Mouse (Mus musculus) heart, postnatal 14 days (tissue): ENCODE data around the gene Jup. TPM values are rescaled to one million over a fixed set of nuclear protein-coding genes. Genes with fewer than 3 reads are reported as not detected.
"Not testable (repeated sequence)": the region's sequence is repeated elsewhere in the genome, so short reads cannot be mapped to it uniquely, and the experiment has no call there.

Experiments
- DNase-seq, 2 experiments: peaks; one replicate each; pipeline ENCODE4 v3.0.0; 2021 to 2022
- intact Hi-C: fragments of 180-260 bp; cut with DNase I; formaldehyde crosslinking; loops from one replicate; pipeline ENCODE4 v1.15.1; 2025
- microRNA-seq, 2 experiments: library from miRNA; unstranded; fragments of <30 nt; microRNA quantifications; one replicate each; pipeline ENCODE4 v1.2.0; 2021 to 2022
- total RNA-seq, 2 experiments: library from RNA; stranded (reverse); gene quantifications; 2 replicates each; pipeline ENCODE4 v1.2.3; 2021

Gene Jup
- total RNA-seq, 2 experiments from 2014 or later, result 232 to 245 TPM

- intact Hi-C loops, result no loop called here
- DNase-seq, result no peak
These were observed 72.4 kb downstream of the Jup start for GRCm38 (mm10) chr11:100325062-100325629.

- DNase-seq, result peak; percentile 56 to 74
- intact Hi-C loops, result loop anchor here (5.0 kb wide), 1 partner anchor 74 kb away; the partner anchor contains the start of gene Jup
These were observed 74.0 kb downstream of the Jup start for GRCm38 (mm10) chr11:100323578-100323977.

- intact Hi-C loops, result loop anchor here (5.0 kb wide), 1 partner anchor 75 kb away; the partner anchor contains the start of gene Jup
- DNase-seq, result no peak
These were observed 74.8 kb downstream of the Jup start for GRCm38 (mm10) chr11:100322591-100323258.

GRCm38 (mm10) chr11:100321479-100322305 is 75.9 kb downstream of the Jup start:
- DNase-seq, result not testable (repeated sequence)
- intact Hi-C loops, result loop anchor here (5.0 kb wide), 1 partner anchor 76 kb away; the partner anchor contains the start of gene Jup

GRCm38 (mm10) chr11:100320701-100321410 is 76.7 kb downstream of the Jup start:
- intact Hi-C loops, result loop anchor here (5.0 kb wide), 1 partner anchor 76 kb away; the partner anchor contains the start of gene Jup
- not testable (repeated sequence) for DNase-seq

- DNase-seq, result peak; percentile 94 to 95
- intact Hi-C loops, result loop anchor here (5.0 kb wide), 1 partner anchor 77 kb away; the partner anchor contains the start of gene Jup
These were observed 77.4 kb downstream of the Jup start for GRCm38 (mm10) chr11:100320172-100320630.

- intact Hi-C loops, result loop anchor here (5.0 kb wide), 1 partner anchor 78 kb away; the partner anchor contains the start of gene Jup
- peak; percentile 100 for DNase-seq
These were observed 77.9 kb downstream of the Jup start, which contains the start of gene Eif1 for GRCm38 (mm10) chr11:100319492-100320171. TSS of gene Eif1 (plus strand) at chr11:100319885.

Small RNA genes within 50 kb of the gene (microRNA-seq; reads per million reads assigned to microRNA genes)
- 0 reads per million in 2 experiments for gene Gm27374

Other genes starting within 250 kb of the Jup start
- gene Krt19, start 249.1 kb downstream of the Jup start, total RNA-seq, result 10 to 100 TPM; 12.9 to 17.4 TPM
- gene Krt9, start 204.5 kb downstream of the Jup start, total RNA-seq, result not detected
- 1 to 10 TPM; 1.3 to 1.6 TPM for gene Krt14, start 190.2 kb downstream of the Jup start, total RNA-seq
- not detected for gene Krt16, start 148.9 kb downstream of the Jup start, total RNA-seq
- gene Krt17, start 136.7 kb downstream of the Jup start, total RNA-seq, result 1 to 10 TPM in 1 of 2 experiments, under 1 TPM in 1; 0.24 to 3.8 TPM
- gene Krt42, start 127.9 kb downstream of the Jup start, total RNA-seq, result not detected
- 1,000 to 10,000 TPM; 1,264 to 1,321 TPM for gene Eif1, start 77.9 kb downstream of the Jup start, total RNA-seq
- gene Gast, start 63.4 kb downstream of the Jup start, total RNA-seq, result not detected
- 1 to 10 TPM; 1.2 to 1.8 TPM for gene Hap1, start 41.6 kb downstream of the Jup start, total RNA-seq
- gene P3h4, start 17.1 kb upstream of the Jup start, total RNA-seq, result 10 to 100 TPM; 19.1 to 19.9 TPM
- gene Fkbp10, start 17.9 kb upstream of the Jup start, total RNA-seq, result 10 to 100 TPM; 34.6 to 38.3 TPM
- 10 to 100 TPM; 36.2 to 36.4 TPM for gene Nt5c3b, start 44.0 kb upstream of the Jup start, total RNA-seq
- gene Klhl10, start 44.2 kb upstream of the Jup start, total RNA-seq, result under 1 TPM; 0.41 to 0.76 TPM
- 10 to 100 TPM; 12.2 to 13.4 TPM for gene Klhl11, start 75.0 kb upstream of the Jup start, total RNA-seq
- 10 to 100 TPM; 38.9 to 41.2 TPM for gene Acly, start 130.2 kb upstream of the Jup start, total RNA-seq
- under 1 TPM; 0.24 to 0.36 TPM for gene Ttc25, start 147.8 kb upstream of the Jup start, total RNA-seq
- 1 to 10 TPM; 6.2 to 7.6 TPM for gene Cnp, start 177.1 kb upstream of the Jup start, total RNA-seq
- 10 to 100 TPM; 53.4 to 55.2 TPM for gene Nkiras2, start 221.5 kb upstream of the Jup start, total RNA-seq
- 100 to 1,000 TPM; 158 TPM for gene Dnajc7, start 222.4 kb upstream of the Jup start, total RNA-seq